Mouse (Mus musculus): ENCODE results near the gene Col6a5. TPM values are rescaled to one million over a fixed set of nuclear protein-coding genes. Genes with fewer than 3 reads are reported as not detected.

The Col6a5 gene
- polyA plus RNA-seq, 1 experiment from 2014 or later, result 0.38 TPM

DNA sequence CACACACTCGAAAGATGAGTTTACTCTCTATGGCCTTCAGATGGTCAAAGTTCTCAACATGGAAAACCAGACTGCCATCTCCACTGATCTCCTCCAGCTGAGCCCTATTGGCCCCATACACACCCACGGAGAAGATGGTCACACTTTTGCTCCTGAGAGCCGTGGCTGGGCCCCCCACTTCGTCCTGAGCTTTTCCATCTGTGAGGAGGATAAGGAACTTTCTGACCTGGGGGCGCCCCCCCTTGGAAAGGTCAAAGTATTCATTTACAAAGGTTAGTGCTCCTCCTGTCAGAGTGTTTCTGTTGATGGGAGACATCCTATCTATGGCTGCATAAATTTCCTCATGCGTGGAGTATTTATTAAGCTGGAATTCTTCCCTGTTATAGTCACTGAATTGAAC is 26.6 kb downstream of the Col6a5 start:
- WGBS, result 60% methylated on average over 6 of the region's 6 CpGs
- no peak overlapping the region for H3K27ac ChIP-seq (ENCODE audit: low read length)
- H3K27me3 ChIP-seq (ENCODE audit: control insufficient read depth, insufficient read depth, low read length), result no peaks in the 10 kb centered on the region
- H3K36me3 ChIP-seq (ENCODE audit: control insufficient read depth, insufficient read depth), result no peaks in the 10 kb centered on the region
- no peaks in the 10 kb centered on the region for H3K4me1 ChIP-seq (ENCODE audit: control insufficient read depth, insufficient read depth, low read length)
- no peaks in the 10 kb centered on the region for H3K9me3 ChIP-seq (replicated peaks; ENCODE audit: control insufficient read depth, low read length)
- H3K4me2 ChIP-seq (ENCODE audit: low read depth, low read length), result no peak overlapping the region
- no peak overlapping the region for H3K4me3 ChIP-seq (ENCODE audit: low read length)
- ATAC-seq (replicated peaks; ENCODE audit: extremely low read depth, insufficient read depth, low FRiP score), result no peak
- no peak overlapping the region for H3K9ac ChIP-seq (ENCODE audit: low read length)

DNA sequence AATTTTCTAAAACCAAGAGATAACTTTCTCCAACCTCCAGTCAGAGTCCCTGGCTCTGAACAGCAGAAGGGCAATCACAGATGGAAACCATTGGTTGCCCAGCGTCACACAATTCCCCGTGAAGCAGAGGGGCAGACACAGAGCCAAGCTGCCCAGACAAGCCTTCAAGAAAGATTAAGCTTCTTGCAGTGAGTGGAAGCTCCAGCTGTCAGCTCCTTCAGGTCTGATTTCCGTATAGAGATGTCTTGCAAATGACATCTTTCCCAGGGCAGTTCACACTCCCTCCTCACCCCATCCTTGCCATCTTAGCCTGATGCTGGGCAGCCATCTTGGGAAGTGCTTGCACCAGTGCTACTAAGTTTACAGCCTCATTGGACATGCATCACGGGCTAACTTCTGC is 31.2 kb downstream of the Col6a5 start:
- no peaks in the 10 kb centered on the region for H3K36me3 ChIP-seq (ENCODE audit: control insufficient read depth, insufficient read depth)
- 59% methylated on average over 4 of the region's 4 CpGs for WGBS
- no peaks in the 10 kb centered on the region for H3K9me3 ChIP-seq (replicated peaks; ENCODE audit: control insufficient read depth, low read length)
- no peak overlapping the region for H3K27ac ChIP-seq (ENCODE audit: low read length)
- no peak for ATAC-seq (replicated peaks; ENCODE audit: extremely low read depth, insufficient read depth, low FRiP score)
- H3K4me3 ChIP-seq (ENCODE audit: low read length), result no peak overlapping the region
- no peak overlapping the region for H3K4me2 ChIP-seq (ENCODE audit: low read depth, low read length)
- no peaks in the 10 kb centered on the region for H3K27me3 ChIP-seq (ENCODE audit: control insufficient read depth, insufficient read depth, low read length)
- H3K4me1 ChIP-seq (ENCODE audit: control insufficient read depth, insufficient read depth, low read length), result no peaks in the 10 kb centered on the region
- no peak overlapping the region for H3K9ac ChIP-seq (ENCODE audit: low read length)

DNA sequence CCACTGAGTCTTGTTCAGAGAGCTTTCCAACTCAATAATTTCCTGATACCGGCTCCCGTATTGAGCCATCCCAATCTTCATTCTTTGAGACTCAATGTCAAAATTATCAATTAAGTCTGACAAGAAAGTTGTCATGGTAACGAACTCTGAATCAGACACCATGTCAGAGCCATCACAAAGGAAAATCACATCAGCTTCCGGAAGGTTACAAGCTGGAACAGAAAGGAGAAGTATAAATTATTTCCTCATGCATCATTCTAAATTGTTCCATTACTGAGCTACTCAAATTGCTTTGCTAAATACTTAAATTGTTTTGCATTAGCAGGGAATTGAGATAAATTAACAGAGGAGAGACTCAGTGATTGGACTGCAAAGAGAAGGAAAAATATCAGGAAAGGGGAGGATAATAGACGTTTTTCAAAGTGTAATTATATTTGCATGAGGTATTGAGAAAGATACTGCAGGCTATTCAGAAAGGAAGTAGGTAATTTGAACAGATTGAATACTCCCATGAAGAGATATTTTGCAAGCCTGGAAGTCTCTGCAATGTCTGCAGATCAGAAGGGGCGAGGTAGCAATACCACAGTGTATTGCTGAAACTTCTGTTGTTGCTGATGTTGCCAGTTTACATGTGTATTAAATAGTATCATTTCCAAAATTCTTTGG is 31.9 kb downstream of the Col6a5 start:
- 75% methylated on average over 6 of the region's 6 CpGs for WGBS

DNA sequence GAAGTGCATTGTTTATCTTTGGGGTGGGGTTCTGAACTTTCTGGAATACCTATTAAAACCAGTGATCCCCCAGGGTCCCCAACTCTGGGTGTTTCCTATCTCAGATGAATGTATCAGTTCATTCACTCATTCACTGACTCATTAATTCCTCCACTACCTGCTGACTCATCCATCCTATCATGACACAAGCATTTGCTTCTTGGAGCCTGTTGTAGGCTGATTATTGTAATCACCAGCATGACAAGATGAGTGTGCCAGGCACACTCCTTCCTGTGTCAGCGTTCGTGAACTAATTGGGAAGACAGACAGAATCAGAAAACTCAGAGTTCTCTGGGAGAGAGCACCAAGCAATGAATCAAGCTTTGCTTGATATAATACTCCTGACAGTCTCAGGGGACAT is 36.8 kb downstream of the Col6a5 start:
- 74% methylated on average over 2 of the region's 2 CpGs for WGBS
- Histone ChIP-seq H3K27me3 (ENCODE audit: control insufficient read depth, insufficient read depth, low read length) (no peaks in the 10 kb centered on the region), H3K9ac (ENCODE audit: low read length) (no peak overlapping the region)

More for the DNA sequence above, 31.9 kb downstream of the Col6a5 start:
- no peak overlapping the region for H3K4me2 ChIP-seq (ENCODE audit: low read depth, low read length)
- no peaks in the 10 kb centered on the region for H3K36me3 ChIP-seq (ENCODE audit: control insufficient read depth, insufficient read depth)
- H3K9ac ChIP-seq (ENCODE audit: low read length), result no peak overlapping the region
- no peak for ATAC-seq (replicated peaks; ENCODE audit: extremely low read depth, insufficient read depth, low FRiP score)
- H3K9me3 ChIP-seq (replicated peaks; ENCODE audit: control insufficient read depth, low read length), result no peaks in the 10 kb centered on the region
- no peaks in the 10 kb centered on the region for H3K4me1 ChIP-seq (ENCODE audit: control insufficient read depth, insufficient read depth, low read length)
- H3K27ac ChIP-seq (ENCODE audit: low read length), result no peak overlapping the region
- H3K27me3 ChIP-seq (ENCODE audit: control insufficient read depth, insufficient read depth, low read length), result no peaks in the 10 kb centered on the region
- no peak overlapping the region for H3K4me3 ChIP-seq (ENCODE audit: low read length)

DNA sequence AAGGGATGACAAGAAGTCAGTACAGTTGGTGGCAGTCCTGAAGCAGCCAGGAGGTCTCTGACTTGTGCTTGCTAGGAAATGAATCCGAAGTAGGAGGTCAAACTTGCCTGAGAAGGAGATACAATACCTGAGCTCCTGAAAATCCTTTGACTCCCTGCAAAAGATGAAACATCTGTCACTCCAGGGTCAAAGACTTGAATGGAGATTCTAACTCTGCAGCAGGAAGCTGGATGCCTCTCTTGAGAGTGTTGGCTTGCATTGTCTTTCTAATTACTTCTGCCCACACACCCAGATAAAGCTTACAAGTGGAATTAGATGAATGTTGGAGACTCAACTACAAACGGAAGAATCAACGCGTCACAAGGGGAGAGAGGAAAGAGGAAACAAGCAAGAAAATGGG is 45.3 kb downstream of the Col6a5 start:
- 40% methylated on average over 4 of the region's 4 CpGs for WGBS
- H3K4me1 ChIP-seq (ENCODE audit: control insufficient read depth, insufficient read depth, low read length), result no peaks in the 10 kb centered on the region
- H3K27me3 ChIP-seq (ENCODE audit: control insufficient read depth, insufficient read depth, low read length), result no peaks in the 10 kb centered on the region
- no peak overlapping the region for H3K4me2 ChIP-seq (ENCODE audit: low read depth, low read length)
- no peak overlapping the region for H3K27ac ChIP-seq (ENCODE audit: low read length)
- H3K4me3 ChIP-seq (ENCODE audit: low read length), result no peak overlapping the region
- H3K9ac ChIP-seq (ENCODE audit: low read length), result no peak overlapping the region
- H3K36me3 ChIP-seq (ENCODE audit: control insufficient read depth, insufficient read depth), result no peaks in the 10 kb centered on the region
- no peak for ATAC-seq (replicated peaks; ENCODE audit: extremely low read depth, insufficient read depth, low FRiP score)
- no peaks in the 10 kb centered on the region for H3K9me3 ChIP-seq (replicated peaks; ENCODE audit: control insufficient read depth, low read length)

More for the DNA sequence above, 36.8 kb downstream of the Col6a5 start:
- H3K27ac ChIP-seq (ENCODE audit: low read length), result no peak overlapping the region
- H3K36me3 ChIP-seq (ENCODE audit: control insufficient read depth, insufficient read depth), result no peaks in the 10 kb centered on the region
- no peaks in the 10 kb centered on the region for H3K4me1 ChIP-seq (ENCODE audit: control insufficient read depth, insufficient read depth, low read length)
- H3K4me3 ChIP-seq (ENCODE audit: low read length), result no peak overlapping the region
- no peak for ATAC-seq (replicated peaks; ENCODE audit: extremely low read depth, insufficient read depth, low FRiP score)
- no peaks in the 10 kb centered on the region for H3K9me3 ChIP-seq (replicated peaks; ENCODE audit: control insufficient read depth, low read length)
- H3K4me2 ChIP-seq (ENCODE audit: low read depth, low read length), result no peak overlapping the region

DNA sequence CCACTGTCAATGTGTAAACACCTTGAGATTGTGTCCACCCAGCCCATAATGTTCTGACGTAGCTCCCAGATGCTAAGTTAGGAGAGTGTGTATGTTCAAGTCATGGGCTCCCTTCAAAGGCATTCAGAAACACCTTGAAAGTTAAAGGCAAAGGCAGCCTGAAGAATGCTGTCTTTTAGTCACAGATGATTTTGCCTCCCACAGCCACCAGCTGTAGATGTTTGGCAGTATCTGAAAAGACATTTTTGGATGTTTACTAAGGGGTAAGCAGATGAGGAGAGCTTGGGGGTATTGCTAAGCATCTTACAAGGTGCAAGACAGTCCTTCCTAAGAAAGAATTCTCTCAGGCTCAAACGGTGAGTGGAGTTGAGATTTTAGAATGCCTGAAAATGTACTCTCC is 50.3 kb downstream of the Col6a5 start:
- Histone ChIP-seq H3K9me3 (replicated peaks; ENCODE audit: control insufficient read depth, low read length) (no peaks in the 10 kb centered on the region), H3K4me3 (ENCODE audit: low read length) (no peak overlapping the region), H3K27ac (ENCODE audit: low read length) (no peak overlapping the region), H3K4me1 (ENCODE audit: control insufficient read depth, insufficient read depth, low read length) (no peaks in the 10 kb centered on the region), H3K9ac (ENCODE audit: low read length) (no peak overlapping the region), H3K36me3 (ENCODE audit: control insufficient read depth, insufficient read depth) (no peaks in the 10 kb centered on the region), H3K27me3 (ENCODE audit: control insufficient read depth, insufficient read depth, low read length) (no peaks in the 10 kb centered on the region), H3K4me2 (ENCODE audit: low read depth, low read length) (no peak overlapping the region)
- ATAC-seq (replicated peaks; ENCODE audit: extremely low read depth, insufficient read depth, low FRiP score), result no peak
- 75% methylated on average over 2 of the region's 2 CpGs for WGBS

DNA sequence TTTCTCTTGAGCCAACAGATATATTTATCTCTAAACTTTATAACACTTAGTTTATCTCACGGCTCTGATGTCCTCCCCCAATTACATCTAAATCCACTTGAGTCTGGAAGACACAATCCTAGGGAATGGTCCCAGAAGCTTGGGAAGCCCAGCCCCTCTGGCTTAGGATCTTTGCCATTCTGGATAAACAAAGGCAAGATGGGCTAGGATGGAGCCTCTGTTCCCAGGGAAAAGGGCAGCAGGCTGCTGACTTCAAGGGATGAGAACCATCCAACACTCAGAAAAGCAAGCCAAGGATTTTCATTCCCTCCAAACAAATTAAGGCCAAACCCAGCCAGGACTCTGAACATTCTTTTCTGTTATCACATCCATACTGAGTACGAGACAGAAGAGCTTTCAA is 51.1 kb downstream of the Col6a5 start:
- 41% methylated on average over 2 of the region's 2 CpGs for WGBS

DNA sequence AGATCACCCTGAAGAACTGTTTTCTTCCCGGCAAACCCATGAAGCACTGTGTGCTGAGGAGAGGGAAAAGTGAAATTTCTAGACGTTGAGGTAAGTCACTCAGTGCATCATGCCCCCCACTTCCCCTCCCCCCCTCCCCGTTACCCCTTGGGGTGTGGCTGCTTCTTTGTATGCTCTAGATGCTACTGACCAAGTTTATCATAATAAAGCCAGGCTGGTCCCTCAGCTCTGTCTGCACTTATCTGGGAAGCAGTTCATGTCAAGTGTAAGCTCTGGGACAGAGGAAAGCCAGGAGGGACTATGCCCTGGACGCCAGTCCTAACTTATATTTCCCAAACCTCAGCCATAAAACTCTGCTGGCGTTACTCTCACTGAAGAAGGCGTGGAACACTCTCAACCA is 53.0 kb downstream of the Col6a5 start:
- ATAC-seq (replicated peaks; ENCODE audit: extremely low read depth, insufficient read depth, low FRiP score), result no peak
- H3K4me2 ChIP-seq (ENCODE audit: low read depth, low read length), result no peak overlapping the region
- H3K4me3 ChIP-seq (ENCODE audit: low read length), result no peak overlapping the region
- H3K4me1 ChIP-seq (ENCODE audit: control insufficient read depth, insufficient read depth, low read length), result no peaks in the 10 kb centered on the region
- H3K27me3 ChIP-seq (ENCODE audit: control insufficient read depth, insufficient read depth, low read length), result no peaks in the 10 kb centered on the region
- 80% methylated on average over 6 of the region's 6 CpGs for WGBS
- no peak overlapping the region for H3K9ac ChIP-seq (ENCODE audit: low read length)
- H3K27ac ChIP-seq (ENCODE audit: low read length), result no peak overlapping the region
- no peaks in the 10 kb centered on the region for H3K9me3 ChIP-seq (replicated peaks; ENCODE audit: control insufficient read depth, low read length)
- H3K36me3 ChIP-seq (ENCODE audit: control insufficient read depth, insufficient read depth), result no peaks in the 10 kb centered on the region

More for the DNA sequence above, 51.1 kb downstream of the Col6a5 start:
- no peaks in the 10 kb centered on the region for H3K4me1 ChIP-seq (ENCODE audit: control insufficient read depth, insufficient read depth, low read length)
- H3K4me2 ChIP-seq (ENCODE audit: low read depth, low read length), result no peak overlapping the region
- H3K4me3 ChIP-seq (ENCODE audit: low read length), result no peak overlapping the region
- no peak for ATAC-seq (replicated peaks; ENCODE audit: extremely low read depth, insufficient read depth, low FRiP score)
- H3K36me3 ChIP-seq (ENCODE audit: control insufficient read depth, insufficient read depth), result no peaks in the 10 kb centered on the region
- H3K27me3 ChIP-seq (ENCODE audit: control insufficient read depth, insufficient read depth, low read length), result no peaks in the 10 kb centered on the region
- no peak overlapping the region for H3K9ac ChIP-seq (ENCODE audit: low read length)
- H3K9me3 ChIP-seq (replicated peaks; ENCODE audit: control insufficient read depth, low read length), result no peaks in the 10 kb centered on the region
- H3K27ac ChIP-seq (ENCODE audit: low read length), result no peak overlapping the region

DNA sequence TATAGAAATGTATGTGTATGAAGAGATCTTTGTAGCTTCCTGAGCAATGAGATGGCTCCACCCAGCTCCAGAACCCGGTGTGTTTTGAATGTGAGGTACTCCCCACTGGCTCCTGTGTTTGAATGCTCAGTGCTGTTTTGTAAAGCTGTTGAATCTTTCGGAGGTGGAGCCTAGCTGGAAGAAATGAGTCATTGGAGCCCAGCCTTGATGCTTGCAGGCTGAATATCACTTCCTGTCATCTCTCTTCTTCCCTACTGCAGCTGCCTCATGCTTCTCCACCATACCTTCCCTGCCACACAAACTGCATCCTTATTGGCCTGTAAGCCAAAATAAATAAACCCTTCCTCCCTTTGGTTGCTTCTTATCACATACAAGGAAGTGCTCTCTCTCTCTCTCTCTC is 72.9 kb downstream of the Col6a5 start:
- Histone ChIP-seq H3K4me2 (ENCODE audit: low read depth, low read length) (no peak overlapping the region), H3K9me3 (replicated peaks; ENCODE audit: control insufficient read depth, low read length) (no peaks in the 10 kb centered on the region), H3K36me3 (ENCODE audit: control insufficient read depth, insufficient read depth) (no peaks in the 10 kb centered on the region), H3K27ac (ENCODE audit: low read length) (no peak overlapping the region), H3K4me1 (ENCODE audit: control insufficient read depth, insufficient read depth, low read length) (peaks cover 4% of the 10 kb centered on the region), H3K27me3 (ENCODE audit: control insufficient read depth, insufficient read depth, low read length) (no peaks in the 10 kb centered on the region), H3K9ac (ENCODE audit: low read length) (no peak overlapping the region), H3K4me3 (ENCODE audit: low read length) (no peak overlapping the region)
- ATAC-seq (replicated peaks; ENCODE audit: extremely low read depth, insufficient read depth, low FRiP score), result no peak
- 21% methylated on average over 2 of the region's 2 CpGs for WGBS
